Mouse (Mus musculus) heart, postnatal 0 days (tissue): ENCODE data around the gene Gna11.

ENCODE experiments used
- CTCF ChIP-seq: IDR thresholded peaks from 2 replicates; pipeline ENCODE4 v1.5.1; 2016; ENCODE audit warnings: antibody characterized with exemption, control low read depth, low read depth
- EP300 ChIP-seq: IDR thresholded peaks from 2 replicates; pipeline ENCODE4 v1.6.1; 2016; ENCODE audit warnings: antibody characterized with exemption, low read depth

DNA sequence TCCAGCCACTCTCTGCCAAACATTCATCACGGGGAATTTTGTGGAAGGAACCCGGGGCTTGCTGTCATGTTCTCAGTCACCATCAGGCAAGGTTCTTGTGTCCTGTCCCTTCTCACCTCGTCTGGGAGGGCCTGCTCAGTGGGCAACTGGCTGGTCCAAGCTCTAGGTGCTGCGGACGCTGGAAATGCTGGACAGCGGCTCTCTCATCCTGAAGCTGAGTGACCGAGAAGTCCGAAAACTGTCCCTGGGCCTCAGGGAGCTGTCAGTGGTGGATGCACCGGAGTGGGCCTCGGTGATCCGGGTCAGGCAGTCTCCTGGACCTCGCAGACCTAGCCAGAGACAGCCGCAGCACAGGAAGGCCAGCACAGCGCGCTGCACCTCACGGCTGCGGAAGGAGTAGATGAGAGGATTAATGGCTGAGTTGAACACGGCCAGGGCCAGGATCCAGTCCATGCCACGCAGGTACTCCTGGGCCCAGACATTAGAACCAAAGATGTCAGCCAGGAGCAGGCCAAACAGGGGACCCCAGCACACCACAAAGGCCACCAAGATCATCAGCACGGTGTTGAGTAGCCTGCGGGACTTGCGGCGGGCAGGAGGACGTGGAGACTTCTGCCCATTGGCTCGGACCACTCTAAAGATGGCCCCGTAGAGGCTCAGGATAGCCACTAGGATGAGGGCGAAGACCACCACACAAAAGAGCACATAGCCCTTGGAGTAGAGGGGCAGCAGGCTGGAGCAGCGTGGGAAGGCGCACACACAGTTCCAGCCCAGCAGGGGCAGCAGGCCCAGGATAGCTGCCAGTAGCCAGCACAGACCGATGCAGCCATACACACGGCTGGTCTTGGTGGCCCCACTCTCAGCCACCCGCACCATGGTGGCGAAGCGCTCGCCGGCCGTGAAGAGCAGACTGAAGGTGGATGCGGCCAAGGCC lies 46.4 kb downstream of the Gna11 start:
- TF ChIP-seq CTCF (no peak), EP300 (no peak)
